Mouse (Mus musculus): Measurements from ENCODE around the gene Hs2st1.

Hs2st1 gene

DNA sequence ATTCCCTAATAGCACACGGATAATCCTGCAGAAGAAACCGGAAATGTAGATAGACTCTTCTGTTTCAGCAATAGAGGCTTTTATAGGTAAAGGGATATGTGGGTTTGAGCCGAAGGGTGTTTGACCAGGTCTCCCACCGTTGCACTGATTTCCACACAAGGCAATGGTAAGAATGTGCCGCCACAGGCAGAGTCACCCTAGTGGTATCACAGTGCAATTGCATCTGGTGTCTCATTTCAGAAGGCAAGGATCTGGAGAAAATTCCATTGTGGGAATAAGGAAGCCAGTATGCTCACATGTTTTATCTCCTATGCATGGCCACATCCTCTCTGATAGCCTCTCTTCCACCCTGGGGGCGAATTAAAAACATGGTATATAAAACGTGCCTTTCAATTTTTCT is 171.8 kb downstream of the Hs2st1 start:
- DNase-seq (ENCODE audit: low spot score in 2 of 2), result no peak

- DNase-seq (ENCODE audit: low spot score in 2 of 2), result no peak
Measured at GRCm38 (mm10) chr3:144396478-144396877, 173.5 kb downstream of the Hs2st1 start.

DNA sequence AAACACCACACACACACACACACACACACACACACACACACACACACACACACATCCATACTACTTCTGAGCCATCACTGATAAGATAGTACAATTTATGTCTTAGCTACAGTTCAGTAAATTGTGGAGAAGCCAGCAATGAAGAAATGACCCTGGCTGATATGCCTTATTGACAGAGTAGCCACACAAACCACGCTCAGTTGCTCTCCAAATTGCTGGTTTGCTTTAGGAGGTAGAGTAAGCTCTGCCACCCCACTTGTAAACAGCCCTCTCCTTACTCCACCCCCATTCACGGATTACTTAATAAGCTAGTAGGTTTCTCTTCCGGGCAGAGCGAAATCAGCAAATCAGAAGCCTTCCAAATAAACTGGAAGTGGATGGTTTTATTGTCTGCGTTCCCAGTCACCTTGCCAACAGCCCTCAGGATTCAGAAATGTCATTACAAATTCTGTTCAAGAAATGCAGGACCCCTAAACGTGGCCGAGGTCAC is 175.5 kb downstream of the Hs2st1 start:
- no peak for DNase-seq (ENCODE audit: low spot score in 2 of 2)

DNA sequence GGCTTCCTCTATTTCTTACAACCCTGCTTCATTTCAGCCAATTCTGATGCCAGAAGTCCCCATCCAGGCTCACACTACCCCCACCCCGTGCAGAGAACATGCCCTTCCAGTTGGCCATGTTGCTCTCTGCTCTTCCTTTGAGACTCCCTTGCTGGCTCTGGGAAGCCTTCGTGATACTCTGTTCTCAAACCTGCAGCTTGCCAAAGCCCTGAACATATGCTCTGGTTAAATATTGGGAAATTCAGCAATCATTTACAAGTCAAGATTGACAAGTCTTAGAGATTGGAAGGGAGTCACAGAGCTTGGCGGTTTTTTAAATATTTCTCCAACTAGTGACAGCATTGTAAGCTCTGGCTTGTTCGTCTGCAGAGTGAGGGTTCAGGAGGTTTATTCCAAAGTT is 183.5 kb downstream of the Hs2st1 start:
- DNase-seq (ENCODE audit: low spot score in 2 of 2), result no peak

GRCm38 (mm10) chr3:144384648-144385047 is 185.3 kb downstream of the Hs2st1 start:
- DNase-seq (ENCODE audit: low spot score in 2 of 2), result no peak

DNA sequence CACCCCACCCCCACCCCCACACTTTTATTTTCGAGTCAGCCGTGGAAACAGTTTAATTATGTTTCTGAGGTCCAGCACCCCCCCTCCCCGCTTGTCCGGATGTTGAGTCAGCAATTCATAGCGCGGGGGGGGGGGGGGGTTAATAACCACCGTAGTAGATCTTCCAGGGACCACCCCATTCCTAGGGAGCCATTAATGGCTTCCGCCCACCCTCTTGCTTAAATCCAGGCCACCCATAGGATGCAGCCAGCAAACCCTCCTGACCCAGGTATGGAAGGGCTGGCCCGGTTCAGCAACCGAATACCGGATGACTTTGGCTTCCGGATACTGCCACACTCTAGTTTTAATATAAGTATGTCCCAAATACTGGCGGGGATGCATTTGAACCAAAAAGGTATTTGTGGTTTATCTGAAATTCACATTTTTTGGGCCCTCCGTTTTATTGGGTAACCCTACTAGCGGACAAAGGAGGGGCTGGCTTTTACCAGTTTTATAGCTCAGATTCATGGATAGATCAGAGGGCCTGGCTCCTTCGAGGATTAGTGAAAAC is 188.5 kb downstream of the Hs2st1 start:
- DNase-seq (ENCODE audit: low spot score in 2 of 2), result no peak

GRCm38 (mm10) chr3:144380921-144381320 is 189.1 kb downstream of the Hs2st1 start:
- DNase-seq (ENCODE audit: low spot score in 2 of 2), result peak in 1 of 2 experiments; percentile 64

DNA sequence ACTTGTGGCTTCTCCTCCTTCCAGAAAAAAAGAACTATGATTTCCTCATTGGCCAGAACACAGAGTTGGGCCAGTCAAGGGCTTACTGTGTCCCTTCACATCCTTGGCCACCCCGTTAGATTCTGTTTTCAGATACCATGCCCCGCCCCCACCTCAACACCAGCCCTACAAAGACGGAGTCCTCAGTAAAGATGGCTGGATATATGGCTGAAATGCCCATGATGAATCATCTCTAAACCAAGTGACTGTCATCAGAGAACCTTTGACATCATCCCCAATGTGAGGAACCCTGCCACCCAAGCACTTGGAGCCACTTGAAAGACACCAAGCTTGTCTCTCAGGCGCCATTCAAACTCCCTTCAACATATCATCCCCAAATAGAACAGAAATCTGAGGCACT is 190.2 kb downstream of the Hs2st1 start:
- no peak for DNase-seq (ENCODE audit: low spot score in 2 of 2)
